Mouse (Mus musculus) spleen, postnatal 14 days (tissue): Measurements from ENCODE around the gene Ccdc36.

Experiments
- DNase-seq, 2 experiments: peaks; one replicate each; pipeline ENCODE4 v3.0.0; 2021 to 2022; ENCODE audit warnings: low spot score in 2 of 2

Ccdc36 gene

GRCm38 (mm10) chr9:108445125-108445524 lies 16.8 kb upstream of the Ccdc36 start:
- DNase-seq, result no peak

- DNase-seq, result no peak
These were observed 13.1 kb upstream of the Ccdc36 start for GRCm38 (mm10) chr9:108441236-108441919.

- DNase-seq, result no peak
These were observed 12.2 kb upstream of the Ccdc36 start for GRCm38 (mm10) chr9:108440485-108440884.

- DNase-seq, result no peak
These were observed 10.9 kb upstream of the Ccdc36 start for GRCm38 (mm10) chr9:108439176-108439575.

GRCm38 (mm10) chr9:108436182-108436581 lies 7.9 kb upstream of the Ccdc36 start, which contains the start of gene BC048562:
Gene BC048562 (plus strand): TSS chr9:108436482.
- no peak for DNase-seq

- no peak for DNase-seq
These were observed 3.3 kb upstream of the Ccdc36 start for GRCm38 (mm10) chr9:108431431-108432067.

GRCm38 (mm10) chr9:108412221-108412620 lies 16.1 kb downstream of the Ccdc36 start:
- no peak for DNase-seq

- DNase-seq, result no peak
These were observed 16.8 kb downstream of the Ccdc36 start for GRCm38 (mm10) chr9:108411381-108411942.

- no peak for DNase-seq
These were observed 18.7 kb downstream of the Ccdc36 start for GRCm38 (mm10) chr9:108409535-108409934.

- DNase-seq, result no peak
These were observed 23.8 kb downstream of the Ccdc36 start for GRCm38 (mm10) chr9:108404451-108404850.

- no peak for DNase-seq
These were observed 25.2 kb downstream of the Ccdc36 start for GRCm38 (mm10) chr9:108403081-108403480.

GRCm38 (mm10) chr9:108401186-108401960 lies 26.9 kb downstream of the Ccdc36 start:
- no peak for DNase-seq

GRCm38 (mm10) chr9:108398324-108398723 lies 30.0 kb downstream of the Ccdc36 start:
- DNase-seq, result no peak

- DNase-seq, result no peak
These were observed 32.9 kb downstream of the Ccdc36 start for GRCm38 (mm10) chr9:108395427-108395826.

GRCm38 (mm10) chr9:108394191-108394590 lies 34.1 kb downstream of the Ccdc36 start:
- no peak for DNase-seq

GRCm38 (mm10) chr9:108392676-108393075 lies 35.6 kb downstream of the Ccdc36 start, which contains the start of gene 1700102P08Rik:
Gene 1700102P08Rik (plus strand): TSS chr9:108392805.
- DNase-seq, result no peak

GRCm38 (mm10) chr9:108389220-108389619 lies 39.1 kb downstream of the Ccdc36 start:
- no peak for DNase-seq

- no peak for DNase-seq
These were observed 39.7 kb downstream of the Ccdc36 start for GRCm38 (mm10) chr9:108388601-108389000.

- DNase-seq, result no peak
These were observed 41.5 kb downstream of the Ccdc36 start for GRCm38 (mm10) chr9:108386816-108387215.

GRCm38 (mm10) chr9:108385006-108385405 lies 43.3 kb downstream of the Ccdc36 start:
- DNase-seq, result no peak

GRCm38 (mm10) chr9:108381382-108381781 lies 46.9 kb downstream of the Ccdc36 start:
- DNase-seq, result no peak

GRCm38 (mm10) chr9:108379294-108379693 lies 49.0 kb downstream of the Ccdc36 start:
- DNase-seq, result no peak
